Mouse (Mus musculus): Measurements from ENCODE around the gene Fbxo34.

- TF ChIP-seq CTCF (IDR thresholded peaks at IDR 0.05; ENCODE audit: low read depth, low read length) (no peak), POLR2A (IDR thresholded peaks at IDR 0.05; ENCODE audit: insufficient read depth, low read length) (no peak)
Observed at GRCm38 (mm10) chr14:47554236-47554635, 104.0 kb downstream of the Fbxo34 start.
